Mouse (Mus musculus) lung, postnatal 14 days (tissue): Measurements from ENCODE around the gene Gm4767.
"Not testable (repeated sequence)": the region's sequence is repeated elsewhere in the genome, so short reads cannot be mapped to it uniquely, and the experiment has no call there.

Source experiments
- DNase-seq: peaks from one replicate; pipeline ENCODE4 v3.0.0; 2021

Gm4767 gene

DNA sequence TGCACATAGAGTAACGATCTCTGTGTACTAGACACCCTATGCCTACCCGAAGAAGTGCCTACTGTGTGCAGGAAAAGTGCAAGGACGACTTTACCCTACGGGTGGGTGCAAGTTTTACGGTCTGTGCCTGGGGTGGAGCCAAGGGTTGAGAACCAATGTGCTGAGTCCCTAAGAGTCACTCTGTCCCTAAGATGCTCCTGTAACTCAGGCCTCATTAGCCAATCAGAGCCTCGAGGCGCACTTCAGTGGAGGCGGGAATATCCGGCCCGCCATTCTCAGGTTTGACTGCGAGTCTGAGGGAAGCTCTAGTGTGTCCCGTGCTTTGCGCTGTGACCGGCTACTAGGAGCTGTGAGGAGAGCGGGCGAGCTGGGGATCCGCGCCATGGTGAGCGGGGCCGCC, at the start of gene Gm4767:
Gene Gm4767 (plus strand): TSS at position 288 of the 400 bp plus-strand sequence.
- DNase-seq, result peak; percentile 0

DNA sequence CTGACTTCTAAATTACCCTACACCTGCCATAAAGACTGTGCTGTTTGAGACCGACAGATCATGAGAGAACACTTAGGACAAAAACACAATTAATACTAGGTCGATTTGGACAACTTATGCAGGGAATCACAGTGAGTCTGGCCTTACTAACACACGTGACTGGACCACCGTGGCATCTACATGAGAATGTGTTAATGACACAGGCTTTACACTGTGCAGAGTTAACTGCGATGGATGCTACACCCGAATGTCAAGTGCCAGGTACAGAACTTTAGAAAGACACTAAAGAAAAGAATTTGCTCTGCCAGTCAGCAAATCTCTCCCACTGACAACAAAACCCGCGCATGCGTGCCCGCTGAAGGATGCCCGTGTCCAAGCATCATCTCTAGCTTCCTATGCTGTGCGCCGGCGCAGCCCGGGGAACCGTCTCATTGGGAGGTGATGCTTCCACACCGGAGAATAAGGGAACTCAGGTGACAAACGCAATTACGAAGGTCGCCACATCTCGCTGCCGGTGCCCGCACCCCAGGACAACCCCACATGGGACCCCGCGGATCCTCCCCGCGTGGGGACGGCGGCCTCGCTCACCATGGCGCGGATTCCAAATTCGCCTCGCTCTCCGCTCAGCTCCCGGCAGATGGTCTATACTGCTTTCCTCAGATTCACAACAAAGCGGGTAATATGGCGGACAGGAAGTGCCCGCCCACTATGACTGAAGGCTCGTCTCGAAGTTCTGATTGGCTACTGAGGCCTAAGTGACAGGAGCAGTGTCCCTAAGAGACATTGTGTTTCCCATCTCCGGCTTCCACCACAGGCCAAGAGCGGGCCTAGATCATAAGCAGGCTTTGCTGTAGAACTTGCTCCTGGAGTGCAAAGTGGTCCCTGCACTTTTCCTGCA, 41.2 kb upstream of the Gm4767 start, which contains the start of gene Gm3055:
Gene Gm3055 (minus strand): TSS at position 656 of the 898 bp plus-strand sequence.
- DNase-seq, result not testable (repeated sequence)

- not testable (repeated sequence) for DNase-seq
Observed at GRCm38 (mm10) chr10:81771404-81771777, 40.6 kb upstream of the Gm4767 start.

GRCm38 (mm10) chr10:81846219-81846618, 34.2 kb downstream of the Gm4767 start:
- DNase-seq, result not testable (repeated sequence)

- DNase-seq, result not testable (repeated sequence)
Observed at GRCm38 (mm10) chr10:81863409-81864407, 51.7 kb downstream of the Gm4767 start, which contains the start of gene Gm32687. Gene Gm32687 (plus strand): TSS chr10:81863934.
